Mouse (Mus musculus) left cerebral cortex, adult 2 months (tissue): ENCODE measurements at regions not wholly inside any gene's neighbourhood (a gene's known extent, or its start where the extent isn't known, plus 50 kb on each side); places are given as distances from the start of the nearest gene placed in this dataset.

Source experiments
- DNase-seq, 2 experiments: peaks; one replicate each; pipeline ENCODE4 v3.0.0; 2021 to 2022; ENCODE audit warnings: low spot score in 2 of 2, mixed read lengths in 1 of 2; ENCODE audit errors: extremely low spot score in 1 of 2
- H3K27ac ChIP-seq: fragments of 200-600 bp; 2 replicates; pipeline ENCODE4 v1.8.1; 2022
- H3K4me3 ChIP-seq: fragments of 200-600 bp; 2 replicates; pipeline ENCODE4 v1.8.1; 2022
- CTCF ChIP-seq: fragments of 200-600 bp; IDR thresholded peaks from 2 replicates; pipeline ENCODE4 v1.8.1; 2022; ENCODE audit warnings: antibody characterized with exemption, mild to moderate bottlenecking, moderate library complexity
- intact Hi-C: fragments of 180-260 bp; cut with DNase I; formaldehyde crosslinking; loops from one replicate; pipeline ENCODE4 v1.15.1; 2025
- microRNA-seq, 2 experiments: library from miRNA; unstranded; fragments of <30 nt; microRNA quantifications; one replicate each; pipeline ENCODE4 v1.2.0; 2021

DNA sequence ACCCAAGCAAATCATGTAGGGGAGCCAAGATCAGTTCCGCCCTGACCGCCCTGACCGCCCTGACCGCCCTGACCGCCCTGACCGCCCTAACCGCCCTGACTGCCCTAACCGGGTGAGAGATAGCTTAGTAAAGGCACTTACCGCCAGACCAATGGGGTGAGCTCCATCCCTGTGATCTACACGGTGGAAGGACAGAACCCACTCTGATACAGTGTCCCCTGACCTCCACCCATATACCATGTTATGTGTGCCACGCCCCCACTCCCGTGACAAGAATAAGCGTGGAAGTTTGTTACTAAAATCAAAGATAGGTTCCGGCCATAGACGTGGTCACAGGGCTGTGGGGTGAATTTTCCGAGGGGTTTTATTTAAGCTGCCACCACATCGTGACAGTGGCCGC lies 78.6 kb upstream of the Zfp64 start:
- intact Hi-C loops, result no loop called here
- TF ChIP-seq CTCF, result no peak
- no peak for DNase-seq
- no peak overlapping the region for H3K4me3 ChIP-seq
- H3K27ac ChIP-seq, result no peak overlapping the region

DNA sequence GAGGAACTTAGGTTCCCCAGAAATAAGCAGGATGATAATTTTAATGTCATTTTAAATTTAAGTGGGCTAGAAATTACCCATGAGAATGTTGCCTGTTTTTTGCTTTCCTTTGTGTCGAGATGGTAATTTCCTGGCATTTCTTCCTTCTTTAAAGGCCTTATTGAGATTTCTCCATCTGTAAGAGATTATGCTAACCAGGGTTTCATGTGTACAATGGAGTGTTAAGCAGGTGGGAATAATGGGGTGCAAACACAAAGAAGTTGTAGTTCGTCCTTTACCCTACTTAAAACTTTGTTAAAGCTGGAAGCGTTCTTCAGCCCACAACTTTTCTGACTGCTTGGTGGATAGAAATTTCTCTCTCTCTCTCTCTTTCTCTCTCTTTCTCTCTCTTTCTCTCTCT lies 77.8 kb upstream of the Zfp64 start:
- no peak for TF ChIP-seq CTCF
- intact Hi-C loops, result no loop called here
- no peak overlapping the region for H3K27ac ChIP-seq
- DNase-seq, result no peak
- H3K4me3 ChIP-seq, result no peak overlapping the region

DNA sequence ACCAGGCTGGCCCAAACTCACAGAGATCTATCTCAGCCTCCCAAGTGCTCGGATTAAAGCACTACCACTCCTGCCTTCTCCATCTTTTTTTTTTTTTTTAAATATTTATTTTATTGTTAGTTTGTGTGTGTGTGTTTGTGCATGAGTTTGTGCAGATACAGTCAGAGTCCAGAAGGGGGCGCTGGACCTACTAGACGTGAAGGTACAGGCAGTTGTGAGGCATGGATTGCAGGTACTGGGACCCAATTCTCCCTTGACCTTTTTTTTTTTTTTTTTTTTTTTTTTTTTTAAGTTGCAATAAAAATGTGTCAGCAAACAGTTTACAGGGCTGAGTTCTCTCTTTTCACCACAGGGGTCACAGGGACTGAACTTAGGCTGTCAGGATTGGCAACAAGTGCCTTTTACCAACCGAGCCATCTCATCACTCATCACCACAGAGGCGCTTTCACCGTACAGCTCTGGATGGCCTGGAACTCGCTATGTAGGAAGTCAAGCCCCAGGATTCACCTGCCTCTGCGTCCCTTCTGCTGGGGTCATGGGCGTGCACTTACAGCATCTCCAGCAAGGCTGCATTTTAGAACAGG lies 73.2 kb upstream of the Zfp64 start:
- intact Hi-C loops, result no loop called here
- no peak for DNase-seq
- Histone ChIP-seq H3K4me3 (no peak overlapping the region), H3K27ac (no peak overlapping the region)
- no peak; the same call in 1 of the 2 replicates for TF ChIP-seq CTCF

- TF ChIP-seq CTCF, result no peak
- Histone ChIP-seq H3K4me3 (no peak overlapping the region), H3K27ac (no peak overlapping the region)
- DNase-seq, result no peak
- intact Hi-C loops, result no loop called here
These were observed 63.6 kb upstream of the Zfp64 start for GRCm38 (mm10) chr2:169019037-169019436.

- intact Hi-C loops, result no loop called here
- no peak for TF ChIP-seq CTCF
- Histone ChIP-seq H3K27ac (no peak overlapping the region), H3K4me3 (no peak overlapping the region)
- DNase-seq, result no peak
These were observed 54.9 kb upstream of the Zfp64 start for GRCm38 (mm10) chr2:169010271-169010670.

DNA sequence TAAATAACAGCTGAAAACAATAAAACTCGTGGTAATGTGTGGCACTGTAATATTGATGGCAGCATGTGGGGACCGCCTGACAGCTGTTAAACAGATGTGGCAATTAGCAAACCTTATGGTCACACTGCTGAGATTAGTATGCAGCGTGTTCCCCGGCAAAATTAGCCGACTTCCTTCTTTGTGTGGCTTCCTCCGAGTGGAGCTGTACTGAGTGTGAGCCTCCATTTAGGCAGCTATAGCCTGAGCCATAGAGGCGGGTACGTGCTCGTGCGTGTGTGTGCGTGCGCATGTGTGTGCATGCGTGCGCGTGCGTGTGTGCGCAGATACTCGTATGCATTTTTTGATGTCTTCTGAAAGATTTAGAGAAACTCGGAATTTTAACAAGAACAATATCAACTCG lies 53.4 kb upstream of the Zfp64 start:
- no peak for DNase-seq
- H3K27ac ChIP-seq, result no peak overlapping the region
- intact Hi-C loops, result no loop called here
- no peak overlapping the region for H3K4me3 ChIP-seq
- TF ChIP-seq CTCF, result no peak

- intact Hi-C loops, result no loop called here
- DNase-seq, result no peak
- no peak for TF ChIP-seq CTCF
- Histone ChIP-seq H3K27ac (no peak overlapping the region), H3K4me3 (no peak overlapping the region)
These were observed 52.9 kb upstream of the Zfp64 start for GRCm38 (mm10) chr2:169008333-169008732.

- TF ChIP-seq CTCF, result no peak
- Histone ChIP-seq H3K4me3 (no peak overlapping the region), H3K27ac (no peak overlapping the region)
- no peak for DNase-seq
- intact Hi-C loops, result no loop called here
These were observed 51.2 kb upstream of the Zfp64 start for GRCm38 (mm10) chr2:169006549-169006948.

DNA sequence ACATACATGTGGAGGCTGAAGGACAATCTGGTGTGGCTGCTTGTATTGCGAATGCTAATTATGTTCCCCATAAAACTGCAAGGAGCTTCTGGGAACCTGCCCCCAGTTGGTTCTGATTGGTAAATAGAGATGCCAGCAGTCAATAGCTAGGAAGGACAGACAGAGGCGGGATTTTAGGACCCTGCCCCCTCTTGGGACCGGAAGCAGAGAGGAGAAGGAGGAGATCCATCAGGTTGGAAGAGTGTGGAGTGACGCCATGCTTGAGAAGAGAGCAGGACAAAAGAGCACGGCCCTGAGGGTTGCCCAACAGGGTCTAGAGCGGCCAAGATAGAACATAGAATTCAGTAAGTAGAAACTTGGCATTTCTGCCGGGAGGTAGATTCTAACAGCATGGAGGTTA lies 50.4 kb upstream of the Zfp64 start:
- Histone ChIP-seq H3K27ac (no peak overlapping the region), H3K4me3 (no peak overlapping the region)
- intact Hi-C loops, result no loop called here
- TF ChIP-seq CTCF, result no peak
- no peak for DNase-seq

Small RNA genes in the stretch of these regions (microRNA-seq; reads per million reads assigned to microRNA genes)
- gene Gm26469, result 0 reads per million in 2 experiments
